Mouse (Mus musculus): ENCODE results near the gene Lrrc20. TPM values are rescaled to one million over a fixed set of nuclear protein-coding genes. Genes with fewer than 3 reads are reported as not detected.

The Lrrc20 gene
- total RNA-seq, 4 experiments from 2014 or later = 32.7 to 43.3 (median 40.3) TPM

- DNase-seq (ENCODE audit: low spot score) = peak; percentile 57
Observed at GRCm38 (mm10) chr10:61473640-61474039, 2.0 kb upstream of the Lrrc20 start.

GRCm38 (mm10) chr10:61474344-61474743, 1.3 kb upstream of the Lrrc20 start:
- no peak for DNase-seq (ENCODE audit: low spot score)

- DNase-seq (ENCODE audit: low spot score) = peak; percentile 21
Observed at GRCm38 (mm10) chr10:61476440-61477165, 1.0 kb downstream of the Lrrc20 start.

- no peak for DNase-seq (ENCODE audit: low spot score)
Observed at GRCm38 (mm10) chr10:61479461-61479860, 3.9 kb downstream of the Lrrc20 start.

- no peak for DNase-seq (ENCODE audit: low spot score)
Observed at GRCm38 (mm10) chr10:61479927-61480326, 4.3 kb downstream of the Lrrc20 start.

GRCm38 (mm10) chr10:61480488-61480887, 4.9 kb downstream of the Lrrc20 start:
- DNase-seq (ENCODE audit: low spot score) = no peak

- no peak for DNase-seq (ENCODE audit: low spot score)
Observed at GRCm38 (mm10) chr10:61482771-61483170, 7.2 kb downstream of the Lrrc20 start.

- DNase-seq (ENCODE audit: low spot score) = no peak
Observed at GRCm38 (mm10) chr10:61484801-61485200, 9.2 kb downstream of the Lrrc20 start.

- no peak for DNase-seq (ENCODE audit: low spot score)
Observed at GRCm38 (mm10) chr10:61486551-61487339, 11.1 kb downstream of the Lrrc20 start.

- DNase-seq (ENCODE audit: low spot score) = no peak
Observed at GRCm38 (mm10) chr10:61488522-61489110, 13.0 kb downstream of the Lrrc20 start.

GRCm38 (mm10) chr10:61491573-61491972, 16.0 kb downstream of the Lrrc20 start:
- no peak for DNase-seq (ENCODE audit: low spot score)

GRCm38 (mm10) chr10:61492040-61492439, 16.4 kb downstream of the Lrrc20 start:
- peak; percentile 68 for DNase-seq (ENCODE audit: low spot score)

- no peak for DNase-seq (ENCODE audit: low spot score)
Observed at GRCm38 (mm10) chr10:61495461-61495860, 19.9 kb downstream of the Lrrc20 start.

- no peak for DNase-seq (ENCODE audit: low spot score)
Observed at GRCm38 (mm10) chr10:61496231-61496630, 20.6 kb downstream of the Lrrc20 start.

- no peak for DNase-seq (ENCODE audit: low spot score)
Observed at GRCm38 (mm10) chr10:61499505-61500466, 24.2 kb downstream of the Lrrc20 start.

GRCm38 (mm10) chr10:61500756-61501155, 25.2 kb downstream of the Lrrc20 start:
- DNase-seq (ENCODE audit: low spot score) = no peak

GRCm38 (mm10) chr10:61504073-61504472, 28.5 kb downstream of the Lrrc20 start:
- DNase-seq (ENCODE audit: low spot score) = no peak

- DNase-seq (ENCODE audit: low spot score) = no peak
Observed at GRCm38 (mm10) chr10:61506381-61507200, 31.0 kb downstream of the Lrrc20 start.

GRCm38 (mm10) chr10:61509873-61510272, 34.3 kb downstream of the Lrrc20 start:
- DNase-seq (ENCODE audit: low spot score) = no peak

- no peak for DNase-seq (ENCODE audit: low spot score)
Observed at GRCm38 (mm10) chr10:61510809-61511208, 35.2 kb downstream of the Lrrc20 start.
